Mouse (Mus musculus): ENCODE data around the gene Ngly1. TPM values are rescaled to one million over a fixed set of nuclear protein-coding genes. Genes with fewer than 3 reads are reported as not detected.

Gene Ngly1
- polyA plus RNA-seq, 1 experiment, result not detected

DNA sequence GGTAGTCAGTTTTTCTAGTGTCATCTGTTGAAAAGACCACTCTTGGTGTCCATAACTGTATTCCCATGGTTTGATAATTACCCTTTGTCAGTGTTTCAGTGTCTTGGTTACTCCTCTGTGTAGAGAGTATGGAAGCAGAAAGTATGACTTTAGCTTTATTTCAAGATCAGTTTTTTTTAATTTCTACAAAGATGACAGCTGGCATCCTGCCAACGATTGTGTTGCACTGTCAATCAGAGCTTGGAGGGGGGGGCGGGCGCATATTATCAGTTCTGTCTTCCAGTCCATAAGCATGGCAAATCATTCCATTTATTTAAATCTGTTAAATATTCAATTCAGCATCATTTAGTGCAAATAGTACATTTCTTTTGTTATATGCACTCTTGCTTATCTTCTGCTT is 85.2 kb downstream of the Ngly1 start:
- H3K4me1 ChIP-seq (ENCODE audit: control insufficient read depth, insufficient read depth, low read length), result peaks cover 2% of the 10 kb centered on the region; the same call in 1 of the 2 replicates
- 85% methylated on average over 3 of the region's 3 CpGs for WGBS
- TF ChIP-seq CTCF (IDR thresholded peaks at IDR 0.05; ENCODE audit: insufficient read depth, low read depth, low read length) (no peak), POLR2A (IDR thresholded peaks at IDR 0.05; ENCODE audit: insufficient read depth, low read depth, low read length) (no peak)
- H3K4me3 ChIP-seq (ENCODE audit: insufficient read depth, low read depth, low read length), result no peak overlapping the region
- H3K27ac ChIP-seq (ENCODE audit: insufficient read depth, low read depth, low read length), result no peak overlapping the region

DNA sequence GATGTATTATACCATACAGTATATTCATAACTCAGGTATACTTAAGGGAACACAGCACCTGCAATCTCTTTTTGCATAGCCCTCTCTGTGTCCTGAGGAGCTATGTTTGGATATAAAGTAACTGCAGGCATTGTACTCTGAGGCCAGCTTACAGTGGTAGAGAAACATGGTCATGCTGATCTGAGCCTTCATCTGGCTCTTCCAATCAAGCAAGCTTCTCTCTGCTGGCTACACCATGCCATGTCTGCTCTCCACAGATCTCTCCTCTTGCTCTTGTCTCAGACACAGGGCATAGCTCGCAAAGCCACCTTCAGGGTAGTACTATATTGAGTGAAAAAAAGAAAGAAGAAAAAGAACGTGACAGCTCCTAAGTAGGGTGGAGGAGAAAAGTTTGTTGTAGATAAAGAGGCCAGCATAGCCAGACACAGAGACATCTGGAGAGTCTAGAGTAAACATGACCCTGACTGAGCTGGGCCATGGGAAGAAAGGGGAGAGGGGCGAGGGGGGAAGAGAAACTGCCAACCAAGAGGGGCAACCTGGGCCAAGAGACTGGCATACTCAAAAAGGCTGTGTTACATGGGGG is 86.8 kb downstream of the Ngly1 start:
- peaks cover 2% of the 10 kb centered on the region; the same call in 1 of the 2 replicates for H3K4me1 ChIP-seq (ENCODE audit: control insufficient read depth, insufficient read depth, low read length)

DNA sequence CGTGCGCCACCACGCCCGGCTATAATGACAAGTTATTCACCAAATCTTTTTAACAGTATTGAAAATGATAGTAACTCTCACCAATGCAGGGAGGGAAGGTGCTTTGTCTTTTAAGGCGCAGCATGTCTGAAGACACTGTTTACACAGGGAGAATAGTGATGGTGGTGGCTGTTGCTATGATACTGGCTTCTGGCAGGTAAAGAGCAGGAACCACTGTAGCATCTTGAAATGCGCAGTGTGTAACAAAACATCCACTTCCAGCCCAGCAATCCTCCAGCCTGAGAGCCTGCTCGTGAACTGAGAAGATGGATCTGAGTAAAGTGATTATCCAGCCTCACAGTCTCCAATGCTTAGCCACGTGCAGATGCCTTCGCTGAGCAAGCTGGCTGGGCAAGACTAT is 98.4 kb downstream of the Ngly1 start:
- H3K27ac ChIP-seq (ENCODE audit: insufficient read depth, low read depth, low read length), result no peak overlapping the region
- TF ChIP-seq CTCF (IDR thresholded peaks at IDR 0.05; ENCODE audit: insufficient read depth, low read depth, low read length), result no peak
- TF ChIP-seq POLR2A (IDR thresholded peaks at IDR 0.05; ENCODE audit: insufficient read depth, low read depth, low read length), result no peak
- no peak overlapping the region for H3K4me3 ChIP-seq (ENCODE audit: insufficient read depth, low read depth, low read length)
- H3K4me1 ChIP-seq (ENCODE audit: control insufficient read depth, insufficient read depth, low read length), result no peaks in the 10 kb centered on the region
- 78% methylated on average over 9 of the region's 9 CpGs for WGBS

More for the DNA sequence above, 86.8 kb downstream of the Ngly1 start:
- WGBS, result 70% methylated on average over 3 of the region's 3 CpGs
- Histone ChIP-seq H3K4me3 (ENCODE audit: insufficient read depth, low read depth, low read length) (no peak overlapping the region), H3K27ac (ENCODE audit: insufficient read depth, low read depth, low read length) (no peak overlapping the region)
- TF ChIP-seq CTCF (IDR thresholded peaks at IDR 0.05; ENCODE audit: insufficient read depth, low read depth, low read length), result no peak
- TF ChIP-seq POLR2A (IDR thresholded peaks at IDR 0.05; ENCODE audit: insufficient read depth, low read depth, low read length), result no peak

DNA sequence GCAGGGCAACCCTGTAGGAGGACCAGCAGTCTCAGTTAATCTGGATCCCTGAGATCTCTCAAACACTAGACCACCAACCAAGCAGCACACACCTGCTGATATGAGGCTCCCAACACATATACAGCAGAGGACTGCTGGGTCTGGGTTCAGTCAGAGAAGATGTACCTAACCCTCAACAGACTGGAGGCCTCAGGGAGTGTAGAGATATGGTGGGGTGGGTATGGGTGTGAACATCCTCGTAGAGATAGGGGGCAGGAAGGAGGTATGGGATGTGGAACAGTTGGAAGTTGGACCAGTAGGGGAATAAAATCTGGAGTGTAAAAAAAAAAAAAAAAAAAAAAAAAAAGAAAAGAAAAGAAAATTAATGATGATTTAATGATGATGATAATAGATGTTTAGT is 110.6 kb downstream of the Ngly1 start:
- TF ChIP-seq CTCF (IDR thresholded peaks at IDR 0.05; ENCODE audit: insufficient read depth, low read depth, low read length) (no peak), POLR2A (IDR thresholded peaks at IDR 0.05; ENCODE audit: insufficient read depth, low read depth, low read length) (no peak)
- 81% methylated on average over 1 of the region's 1 CpGs for WGBS
- H3K27ac ChIP-seq (ENCODE audit: insufficient read depth, low read depth, low read length), result no peak overlapping the region
- no peak overlapping the region for H3K4me3 ChIP-seq (ENCODE audit: insufficient read depth, low read depth, low read length)
- 0 out of 2 replicates have a peak, but pooled peaks cover 2% of the 10 kb centered on the region for H3K4me1 ChIP-seq (ENCODE audit: control insufficient read depth, insufficient read depth, low read length)

Other genes with a start within 250 kb of the Ngly1 start
- gene Oxsm, start 528 bp downstream of the Ngly1 start, polyA plus RNA-seq (2012; ENCODE audit: insufficient read depth, insufficient read length, low replicate concordance, missing spikeins), result not detected in 2 replicates
- 567 TPM in 1 of 2 replicates, not detected in the other for gene Top2b, start 115.9 kb downstream of the Ngly1 start, polyA plus RNA-seq (2012; ENCODE audit: insufficient read depth, insufficient read length, low replicate concordance, missing spikeins)

All from olfactory bulb, adult 2 months (tissue).